Mouse (Mus musculus) adipocyte (in vitro differentiated cells): Measurements from ENCODE around the gene Krt73.

ENCODE experiments used
- DNase-seq: peaks from one replicate; pipeline ENCODE4 v3.0.0-alpha.2; 2016; ENCODE audit warnings: low spot score

Gene Krt73

GRCm38 (mm10) chr15:101802296-101802835 lies at the start of gene Krt73:
Gene Krt73 (minus strand): TSS chr15:101802346.
- no peak for DNase-seq

GRCm38 (mm10) chr15:101850694-101851093 lies 48.5 kb upstream of the Krt73 start, which contains the start of gene Krt1:
Gene Krt1 (minus strand): TSS chr15:101850794.
- no peak for DNase-seq

GRCm38 (mm10) chr15:101845971-101846403 lies 43.8 kb upstream of the Krt73 start:
- DNase-seq = no peak

- no peak for DNase-seq
Measured at GRCm38 (mm10) chr15:101843192-101843591, 41.0 kb upstream of the Krt73 start.

GRCm38 (mm10) chr15:101834784-101835328 lies 32.7 kb upstream of the Krt73 start:
- DNase-seq = no peak

GRCm38 (mm10) chr15:101833131-101833530 lies 31.0 kb upstream of the Krt73 start:
- no peak for DNase-seq

- DNase-seq = no peak
Measured at GRCm38 (mm10) chr15:101829441-101829840, 27.3 kb upstream of the Krt73 start.

GRCm38 (mm10) chr15:101821786-101822185 lies 19.6 kb upstream of the Krt73 start:
- no peak for DNase-seq

- DNase-seq = no peak
Measured at GRCm38 (mm10) chr15:101817875-101818274, 15.7 kb upstream of the Krt73 start, which contains the start of gene Krt2. Gene Krt2 (minus strand): TSS chr15:101818169.

- DNase-seq = no peak
Measured at GRCm38 (mm10) chr15:101803052-101803822, 1.1 kb upstream of the Krt73 start.

- no peak for DNase-seq
Measured at GRCm38 (mm10) chr15:101790867-101791266, 11.3 kb downstream of the Krt73 start.

GRCm38 (mm10) chr15:101786360-101786759 lies 15.8 kb downstream of the Krt73 start, which contains the start of gene Krt72:
Gene Krt72 (minus strand): TSS chr15:101786460.
- DNase-seq = no peak

- DNase-seq = no peak
Measured at GRCm38 (mm10) chr15:101773420-101773819, 28.7 kb downstream of the Krt73 start.

GRCm38 (mm10) chr15:101772711-101773081 lies 29.4 kb downstream of the Krt73 start:
- DNase-seq = peak; percentile 87

GRCm38 (mm10) chr15:101772080-101772710 lies 30.0 kb downstream of the Krt73 start:
- DNase-seq = no peak

GRCm38 (mm10) chr15:101770226-101770625 lies 31.9 kb downstream of the Krt73 start:
- no peak for DNase-seq
